Mouse (Mus musculus) urinary bladder, postnatal 25 days (tissue): ENCODE measurements around the gene Gm44503.

ENCODE experiments used
- DNase-seq: peaks from one replicate; pipeline ENCODE4 v3.0.0; 2022; ENCODE audit warnings: low spot score

The Gm44503 gene

DNA sequence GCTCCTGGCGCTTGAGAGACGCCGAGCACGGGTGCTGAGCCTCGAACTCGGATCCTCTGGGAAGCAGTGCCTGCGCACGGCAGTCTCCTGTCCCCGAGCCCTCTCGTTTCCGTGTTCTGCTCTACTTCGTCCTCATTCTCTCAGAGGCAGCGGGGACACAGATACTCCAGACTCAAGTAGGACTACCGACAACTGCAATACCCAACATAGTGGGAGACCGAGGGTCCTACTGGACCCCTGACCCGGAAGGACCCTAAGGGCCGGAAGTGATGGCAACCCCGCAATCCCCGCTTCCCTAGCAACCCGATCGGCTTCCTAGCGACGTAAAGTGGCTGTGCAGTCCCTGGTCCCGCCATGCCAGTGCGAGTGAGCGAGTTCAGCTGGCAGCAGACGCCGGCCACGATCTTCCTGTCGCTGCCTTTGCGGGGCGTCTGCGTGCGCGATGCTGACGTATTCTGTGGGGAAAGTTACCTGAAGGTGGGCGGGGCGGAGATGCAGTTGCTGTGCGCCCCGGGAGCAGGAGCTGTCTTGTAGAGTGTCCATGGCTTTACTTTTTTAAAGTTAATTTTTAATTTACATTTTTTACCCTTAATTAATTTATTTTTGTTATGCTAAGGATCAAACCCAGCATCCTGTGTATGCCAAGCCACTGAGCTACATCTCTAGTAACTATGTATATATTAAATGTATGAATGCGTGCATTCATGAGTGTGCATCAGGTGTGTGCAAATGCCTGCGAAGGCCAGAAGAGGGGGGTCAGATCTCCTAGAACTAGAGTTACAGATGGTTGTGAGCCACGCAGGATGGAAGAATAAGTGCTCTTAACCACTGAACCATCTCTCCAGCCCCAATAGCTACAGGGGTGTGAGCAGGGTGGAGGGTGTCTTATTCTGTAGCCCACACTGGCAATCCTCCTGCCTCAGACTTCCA, at the start of gene Gm44503, which contains the start of gene Dyx1c1:
Gene Gm44503, plus strand, starts transcription at position 332 of the 930 bp plus-strand sequence.
Gene Dyx1c1, plus strand, starts transcription at position 265 of the 930 bp plus-strand sequence.
- peak; percentile 62 for DNase-seq

DNA sequence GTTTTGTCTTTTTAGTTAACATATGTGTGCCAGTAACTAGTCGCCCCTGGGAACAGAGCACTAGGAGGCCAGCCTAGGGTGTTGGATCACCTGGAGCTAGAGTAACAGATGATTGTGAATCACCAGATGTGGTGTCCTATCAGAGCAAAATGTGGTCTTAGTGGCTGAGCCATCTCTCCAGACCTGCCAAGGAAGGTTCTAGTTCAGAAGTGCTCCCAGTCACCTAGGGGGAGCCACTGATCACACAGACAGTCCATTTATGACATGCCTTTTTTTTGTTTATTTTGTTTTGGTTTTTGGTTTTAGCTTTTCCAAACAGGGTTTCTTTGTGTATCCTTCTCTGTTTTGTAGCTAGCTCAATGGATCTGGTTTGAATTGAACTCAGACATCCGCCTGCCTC, 47.3 kb upstream of the Gm44503 start:
- DNase-seq = no peak

- DNase-seq = no peak
Measured at GRCm38 (mm10) chr9:72913551-72913950, 45.1 kb upstream of the Gm44503 start.

DNA sequence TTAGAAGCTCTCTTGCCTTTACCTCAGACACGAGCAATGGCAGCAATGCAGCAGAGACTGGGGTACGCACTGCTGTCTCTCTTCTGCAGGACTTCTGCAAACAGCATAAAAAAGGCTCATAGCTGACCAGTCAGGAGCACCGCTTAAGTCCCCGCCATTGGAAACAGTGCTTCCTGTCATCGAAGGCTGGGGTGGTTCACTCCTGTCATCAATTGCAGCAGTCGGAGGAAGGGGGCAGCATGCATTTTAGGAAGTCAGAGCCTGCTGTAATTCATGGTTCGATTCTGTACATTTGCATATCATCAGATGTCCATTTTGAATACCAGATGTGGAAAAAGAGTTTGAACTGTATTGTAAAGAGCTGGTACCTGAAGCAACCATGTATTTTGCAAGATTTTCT, 42.9 kb upstream of the Gm44503 start:
- no peak for DNase-seq

- DNase-seq = no peak
Measured at GRCm38 (mm10) chr9:72923068-72923467, 35.6 kb upstream of the Gm44503 start.

DNA sequence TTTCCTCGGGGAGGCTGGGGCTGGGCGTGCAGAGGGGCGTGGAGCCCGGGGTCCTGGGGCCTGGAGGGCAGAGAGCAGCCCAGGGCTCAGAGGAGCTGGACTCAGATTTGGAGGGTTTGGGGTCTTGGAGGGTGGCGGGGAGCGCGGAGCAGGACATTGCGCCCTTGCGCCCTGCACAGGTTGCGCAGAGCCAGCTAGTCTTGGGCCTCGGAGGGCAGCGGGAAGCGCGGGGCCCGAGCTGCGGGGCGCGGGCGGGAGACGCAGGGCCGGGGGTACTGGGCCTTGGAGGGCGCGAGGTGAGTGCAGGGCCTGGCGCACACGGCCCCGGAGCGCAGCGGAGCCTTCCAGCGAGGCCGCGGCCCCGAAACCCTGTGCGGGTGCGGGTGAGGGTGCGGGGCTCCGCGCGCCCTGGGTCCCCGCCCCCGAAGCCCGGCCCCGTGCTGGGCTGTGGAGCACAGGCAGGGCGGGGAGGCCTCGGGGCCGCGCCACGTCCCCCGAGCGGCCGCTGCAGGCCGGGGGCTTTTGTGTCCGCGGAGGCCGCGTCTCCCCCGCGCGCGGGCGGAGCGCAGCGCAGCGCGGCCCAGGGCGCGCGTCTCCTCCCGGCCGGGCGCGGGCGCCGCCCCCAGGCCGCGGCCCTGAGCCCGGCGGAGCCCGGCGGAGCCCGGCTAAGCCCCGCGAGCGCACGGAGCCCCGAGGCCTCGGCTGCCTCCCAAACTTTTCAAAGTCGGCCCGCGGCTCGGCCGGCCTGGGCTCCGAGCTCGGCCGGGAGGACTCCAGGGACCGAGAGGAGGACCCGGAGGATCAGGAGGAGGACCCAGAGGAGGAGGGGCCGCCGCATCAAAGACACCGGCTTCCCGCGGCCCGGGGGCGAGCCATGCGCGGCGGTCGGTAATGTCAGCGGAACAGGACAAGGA, 33.4 kb upstream of the Gm44503 start, which contains the start of gene Pygo1:
Gene Pygo1, plus strand, starts transcription at position 625 of the 914 bp plus-strand sequence.
- DNase-seq = peak; percentile 38

DNA sequence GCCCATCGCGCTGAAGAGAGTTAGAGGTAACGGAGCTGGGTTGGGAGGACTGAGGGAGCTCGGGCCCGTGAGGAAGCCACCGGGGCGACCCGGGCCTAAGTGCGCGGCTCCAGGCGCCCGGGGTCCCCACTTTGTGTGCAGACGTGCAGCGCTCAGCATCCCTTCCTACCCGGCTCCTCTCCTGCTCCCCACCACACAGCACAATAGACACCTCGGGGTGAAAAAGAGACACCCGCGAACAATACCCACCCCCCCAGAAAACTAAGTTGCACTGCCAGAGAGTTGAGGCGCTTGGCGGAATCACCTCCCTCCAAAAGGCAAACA, 32.8 kb upstream of the Gm44503 start:
- DNase-seq = no peak

- no peak for DNase-seq
Measured at GRCm38 (mm10) chr9:72931166-72931790, 27.4 kb upstream of the Gm44503 start.

- DNase-seq = no peak
Measured at GRCm38 (mm10) chr9:72935309-72935708, 23.3 kb upstream of the Gm44503 start.

DNA sequence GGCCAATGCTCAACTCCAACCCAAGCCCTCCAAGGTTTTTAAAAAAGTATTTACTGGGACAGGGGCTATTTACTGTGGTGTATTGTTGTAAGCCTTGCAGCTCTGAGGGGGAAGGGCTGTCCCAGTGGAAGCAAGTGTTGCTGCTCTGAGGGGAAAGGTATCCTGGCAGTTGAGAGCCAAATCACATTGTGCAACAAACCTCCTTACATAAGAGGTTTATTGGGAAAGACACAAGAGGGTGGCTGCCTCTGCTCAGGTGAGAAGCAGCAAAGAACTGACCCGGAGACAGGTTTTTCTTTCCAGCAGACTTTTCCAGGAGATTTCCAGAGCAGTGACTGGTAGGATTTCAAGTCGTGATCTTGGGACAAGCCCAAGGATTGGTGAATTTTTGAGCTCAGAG, 22.4 kb upstream of the Gm44503 start:
- DNase-seq = no peak

- no peak for DNase-seq
Measured at GRCm38 (mm10) chr9:72943424-72943823, 15.2 kb upstream of the Gm44503 start.

GRCm38 (mm10) chr9:72944286-72944685, 14.4 kb upstream of the Gm44503 start:
- no peak for DNase-seq

GRCm38 (mm10) chr9:72947010-72947409, 11.6 kb upstream of the Gm44503 start:
- DNase-seq = no peak

DNA sequence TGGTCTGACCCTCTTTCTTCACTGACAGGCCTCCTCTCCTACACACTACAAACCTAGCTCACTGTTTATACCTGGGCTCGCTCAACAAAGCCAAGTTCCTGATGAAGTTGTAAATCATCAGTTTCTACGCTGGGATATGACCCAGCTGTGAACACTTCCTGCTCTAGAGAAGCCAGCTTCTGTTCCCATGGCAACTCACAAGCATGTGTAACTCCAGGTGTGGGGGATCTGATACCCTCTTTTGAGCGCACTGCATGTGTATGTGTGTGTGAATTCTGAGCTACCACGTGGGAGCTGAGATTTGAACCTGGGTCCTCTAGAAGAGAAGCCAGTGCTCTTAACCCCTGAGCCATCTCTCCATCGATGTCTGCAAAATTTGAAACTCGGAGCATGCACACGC, 9.1 kb upstream of the Gm44503 start:
- DNase-seq = no peak

DNA sequence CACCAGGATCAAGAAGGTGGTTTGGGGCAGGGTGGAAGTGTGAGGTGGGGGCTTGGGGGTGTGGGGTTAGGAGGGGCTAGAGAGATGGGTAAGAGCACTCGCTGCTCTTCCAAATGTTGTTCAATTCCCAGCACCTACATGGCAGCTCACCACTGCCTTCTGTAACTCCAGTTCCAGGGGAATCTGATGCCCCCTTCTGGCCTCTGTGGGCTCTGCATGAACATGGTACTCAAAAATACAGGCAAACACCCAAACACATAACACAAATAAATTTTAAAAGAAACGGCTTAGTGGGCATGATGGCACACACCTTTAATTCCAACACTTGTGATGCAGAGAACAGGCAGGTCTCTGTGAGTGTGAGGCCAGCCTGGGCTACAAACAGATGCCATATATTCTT, 3.9 kb upstream of the Gm44503 start:
- DNase-seq = no peak

DNA sequence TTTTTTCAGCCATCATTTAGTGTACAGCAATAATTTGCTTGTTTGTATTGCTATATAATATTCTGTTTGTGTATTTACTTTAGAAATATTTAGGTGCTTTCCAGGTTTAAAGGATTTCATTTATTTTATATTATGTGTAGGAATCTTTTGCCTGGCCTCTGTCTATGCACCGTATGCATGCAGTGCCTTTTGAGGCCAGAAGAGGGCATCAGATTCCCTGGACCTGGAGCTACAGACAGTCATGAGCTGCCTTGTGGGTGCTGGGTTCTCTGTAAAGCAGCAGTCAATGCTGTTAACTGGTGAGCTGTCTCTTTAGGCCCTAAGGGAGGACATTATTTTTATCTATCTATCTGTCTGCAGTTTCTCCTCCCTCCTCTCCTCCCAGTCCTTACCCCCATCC, 3.1 kb upstream of the Gm44503 start:
- DNase-seq = no peak

DNA sequence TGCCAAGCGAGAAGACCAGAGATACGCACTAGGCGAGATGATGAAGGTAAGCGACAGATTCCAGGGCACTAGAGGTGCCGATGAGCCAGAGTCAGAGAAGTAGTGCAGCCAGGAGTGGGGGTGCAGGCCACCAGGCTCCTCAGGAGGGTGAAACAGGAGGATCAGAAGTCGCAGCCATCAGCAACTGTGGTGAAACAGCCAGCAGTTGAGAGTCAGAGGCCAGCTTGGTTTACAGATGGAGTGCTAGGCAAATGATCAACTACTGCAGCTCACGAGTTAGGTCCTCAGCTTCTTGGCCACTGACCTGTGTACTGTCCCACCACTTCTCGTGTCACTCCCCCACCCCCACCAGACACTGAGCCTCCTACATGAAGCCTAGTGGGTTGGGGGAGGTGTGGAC, 2.7 kb downstream of the Gm44503 start:
- no peak for DNase-seq

DNA sequence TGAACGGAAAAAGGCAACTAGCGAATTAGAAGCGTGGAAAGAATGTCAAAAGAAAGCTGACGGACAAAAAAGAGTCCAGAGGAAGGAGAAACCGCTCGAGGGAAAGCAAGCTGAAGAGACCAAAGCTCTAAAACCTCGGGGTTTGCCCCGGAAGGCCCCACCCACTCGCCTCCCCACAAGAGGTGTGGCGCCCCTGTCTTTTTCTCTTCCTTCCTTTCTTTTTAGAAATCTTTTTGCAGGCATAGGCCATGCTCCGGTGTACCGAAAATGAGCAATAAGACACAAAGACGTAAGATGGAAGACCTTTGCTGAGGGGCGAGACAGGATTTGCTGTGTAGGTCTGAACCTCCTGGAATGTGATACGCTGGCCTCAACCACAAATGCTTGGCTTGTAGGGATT, 3.3 kb downstream of the Gm44503 start:
- no peak for DNase-seq

DNA sequence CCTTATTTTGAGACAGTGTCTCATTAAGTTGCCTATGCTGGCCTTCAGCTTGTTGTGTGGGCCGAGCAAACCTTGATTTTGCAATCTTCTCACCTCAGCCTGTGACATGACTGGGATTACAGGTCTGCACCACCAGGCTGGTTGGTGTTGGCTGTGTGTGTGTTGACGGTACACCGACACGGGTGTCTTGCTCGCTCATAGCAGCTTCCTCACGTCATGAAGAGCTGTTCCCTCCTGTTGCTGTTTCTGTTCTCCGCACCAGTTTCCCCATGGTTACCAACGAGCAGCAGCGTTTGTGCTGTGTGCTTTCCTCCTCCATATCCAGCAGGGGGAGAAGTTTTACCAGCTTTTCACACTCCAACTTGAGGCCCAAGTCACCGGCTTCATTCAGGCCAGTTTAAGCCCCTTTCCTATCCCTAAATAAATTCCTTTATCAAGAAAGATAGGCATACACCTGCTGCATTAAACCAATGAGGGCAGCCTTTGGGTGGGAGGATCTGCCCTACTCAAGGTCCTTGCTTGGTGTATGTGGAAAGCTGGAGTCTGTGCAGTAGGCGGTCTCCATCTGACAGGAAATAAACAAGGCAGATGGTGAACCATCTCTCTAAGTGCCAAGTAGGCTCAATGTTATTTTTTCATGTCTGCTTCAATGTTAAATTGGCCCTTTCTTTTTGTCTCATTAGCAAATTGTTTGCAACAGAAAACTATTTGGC, 9.9 kb downstream of the Gm44503 start:
- DNase-seq = no peak

GRCm38 (mm10) chr9:72969874-72970273, 11.2 kb downstream of the Gm44503 start:
- no peak for DNase-seq

GRCm38 (mm10) chr9:72972435-72972834, 13.8 kb downstream of the Gm44503 start:
- DNase-seq = no peak

GRCm38 (mm10) chr9:72972984-72973383, 14.3 kb downstream of the Gm44503 start:
- DNase-seq = no peak
